Mouse (Mus musculus) kidney, postnatal 0 days (tissue): ENCODE data around the gene Stk33. TPM values are rescaled to one million over a fixed set of nuclear protein-coding genes. Genes with fewer than 3 reads are reported as not detected.

Experiments used
- ATAC-seq: fragments of 200-750 bp; cut with Nextera tagmentation; replicated peaks from 2 replicates; pipeline ENCODE4 v1.8.0; 2017; ENCODE audit warnings: low read depth, moderate number of reproducible peaks, moderate TSS enrichment, moderate library complexity; ENCODE audit not compliant: low FRiP score
- DNase-seq: peaks from one replicate; pipeline ENCODE4 v3.0.0-alpha.2; 2016; ENCODE audit warnings: low spot score
- H3K27ac ChIP-seq: fragments of 300-500 bp; sonication (generic); 2 replicates; pipeline ENCODE4 v1.5.1; 2014; ENCODE audit warnings: mild to moderate bottlenecking
- H3K27me3 ChIP-seq: fragments of 300-500 bp; sonication (generic); 2 replicates; pipeline ENCODE4 v1.6.1; 2014; ENCODE audit warnings: low read length, mixed read lengths; ENCODE audit not compliant: insufficient read depth
- H3K36me3 ChIP-seq: fragments of 300-500 bp; sonication (generic); 2 replicates; pipeline ENCODE4 v1.6.1; 2014; ENCODE audit warnings: low read length, mixed read lengths; ENCODE audit not compliant: insufficient read depth
- H3K4me1 ChIP-seq: fragments of 300-500 bp; sonication (generic); replicated peaks from 2 replicates; pipeline ENCODE4 v1.6.1; 2014; ENCODE audit warnings: antibody characterized with exemption, low read length, mixed read lengths; ENCODE audit not compliant: insufficient read depth
- H3K4me2 ChIP-seq: fragments of 300-500 bp; sonication (generic); 2 replicates; pipeline ENCODE4 v1.6.1; 2014; ENCODE audit warnings: mild to moderate bottlenecking, low read length, moderate library complexity, mixed read lengths
- H3K4me3 ChIP-seq: fragments of 300-500 bp; sonication (generic); replicated peaks from 2 replicates; pipeline ENCODE4 v1.5.1; 2014; ENCODE audit warnings: low read depth, low read length
- H3K9ac ChIP-seq: fragments of 300-500 bp; sonication (generic); 2 replicates; pipeline ENCODE4 v1.6.1; 2014; ENCODE audit warnings: low read depth, low read length
- H3K9me3 ChIP-seq: fragments of 300-500 bp; sonication (generic); replicated peaks from 2 replicates; pipeline ENCODE4 v1.6.1; 2016; ENCODE audit warnings: low read length, inconsistent platforms, mixed read lengths
- CTCF ChIP-seq: IDR thresholded peaks from 2 replicates; pipeline ENCODE4 v1.5.1; 2016; ENCODE audit warnings: antibody characterized with exemption, low read depth, mild to moderate bottlenecking, moderate library complexity
- WGBS: fragments of 180-500 bp; shearing (Covaris S2); extraction: QIAGEN DNeasy Blood & Tissue Kit; methylation state at CpG from one replicate; pipeline ENCODE4 v1.1.7; 2014; 5-methylcytosine and 5-hydroxymethylcytosine counted together
- polyA plus RNA-seq: library from polyadenylated mRNA; unstranded; fragments of >200 nt; fragmentation: Nextera tagmentation; extraction: Ambion mirVana; gene quantifications from 2 replicates; pipeline ENCODE4 v1.2.1, GENCODE M21; 2015

Stk33 gene
- polyA plus RNA-seq, 1 experiment from 2014 or later, result 0.24 TPM

DNA sequence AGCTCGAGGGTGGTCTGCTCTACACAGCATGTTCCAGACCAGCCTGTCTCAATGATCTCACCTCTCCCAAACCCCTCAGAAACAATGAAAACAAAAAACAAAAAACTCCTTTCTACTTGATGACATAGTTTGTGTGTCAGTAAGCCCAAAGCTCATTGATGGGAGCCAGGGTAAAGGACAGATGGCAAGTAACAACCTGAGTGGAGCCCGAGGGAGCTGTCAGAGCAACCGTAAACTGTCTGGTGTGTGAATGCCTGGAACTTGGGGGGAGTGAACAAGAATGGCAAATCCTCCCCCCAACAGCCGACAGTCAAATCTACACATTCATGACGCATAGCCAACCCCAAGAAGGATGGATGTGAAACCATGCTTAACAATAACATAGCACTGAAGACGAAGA is 149.8 kb downstream of the Stk33 start:
- Histone ChIP-seq H3K36me3 (no peaks in the 10 kb centered on the region), H3K4me1 (no peaks in the 10 kb centered on the region), H3K4me2 (no peak overlapping the region), H3K9me3 (no peaks in the 10 kb centered on the region), H3K9ac (no peak overlapping the region), H3K27ac (no peak overlapping the region), H3K27me3 (no peaks in the 10 kb centered on the region), H3K4me3 (no peak overlapping the region)
- WGBS, result 34% methylated on average over 6 of the region's 6 CpGs
- no peak for ATAC-seq
- no peak for DNase-seq
- no peak for TF ChIP-seq CTCF

DNA sequence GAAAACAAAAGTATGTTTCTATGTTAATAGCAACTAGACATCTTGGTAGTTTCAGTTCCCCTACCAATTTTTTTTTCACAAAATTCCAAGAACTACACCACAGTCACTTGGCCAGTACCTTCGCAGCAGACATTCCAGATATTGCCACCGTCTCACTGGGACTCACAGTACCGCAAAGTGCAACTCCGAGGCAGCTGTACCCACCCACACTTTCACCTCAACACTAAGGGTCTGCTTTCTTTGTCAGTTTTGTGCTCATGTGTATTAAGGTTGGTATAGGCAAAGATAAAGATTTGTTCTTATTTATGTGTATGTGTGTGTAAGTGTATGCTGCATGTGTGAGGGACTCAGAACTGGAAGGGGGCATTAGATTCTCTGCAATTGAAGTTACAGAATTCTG is 156.8 kb downstream of the Stk33 start:
- no peak for TF ChIP-seq CTCF
- DNase-seq (no peak), ATAC-seq (no peak)
- H3K27me3 ChIP-seq, result no peaks in the 10 kb centered on the region
- no peak overlapping the region for H3K9ac ChIP-seq
- no peak overlapping the region for H3K4me3 ChIP-seq
- H3K4me1 ChIP-seq, result no peaks in the 10 kb centered on the region
- H3K27ac ChIP-seq, result no peak overlapping the region
- no peaks in the 10 kb centered on the region for H3K36me3 ChIP-seq
- no peaks in the 10 kb centered on the region for H3K9me3 ChIP-seq
- 81% methylated on average over 4 of the region's 4 CpGs for WGBS
- H3K4me2 ChIP-seq, result no peak overlapping the region

DNA sequence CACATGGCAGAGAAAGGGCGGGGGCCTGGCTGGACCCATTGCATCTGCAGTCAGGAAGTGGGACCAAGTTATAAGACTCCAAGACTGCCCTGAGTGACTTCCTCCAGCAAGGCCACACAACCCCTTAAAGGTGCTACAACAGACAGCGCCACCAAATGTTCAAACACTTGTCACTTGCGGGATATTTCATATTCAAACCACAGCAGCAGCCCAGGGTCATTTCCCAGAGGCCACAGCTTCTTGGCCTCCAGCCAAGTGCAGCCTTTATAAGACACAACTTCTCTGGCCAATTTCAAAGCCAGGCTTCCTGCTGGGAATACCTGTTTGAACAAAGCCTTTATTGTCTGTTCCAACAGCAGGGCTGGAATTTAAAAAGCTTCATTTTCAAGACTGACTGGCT is 162.3 kb downstream of the Stk33 start:
- Histone ChIP-seq H3K9me3 (no peaks in the 10 kb centered on the region), H3K27ac (no peak overlapping the region), H3K4me2 (no peak overlapping the region), H3K36me3 (no peaks in the 10 kb centered on the region), H3K9ac (no peak overlapping the region), H3K27me3 (no peaks in the 10 kb centered on the region), H3K4me3 (no peak overlapping the region), H3K4me1 (no peaks in the 10 kb centered on the region)
- TF ChIP-seq CTCF, result 0 out of 2 replicates have a peak, but pooled peaks have one; percentile 5
- no peak for ATAC-seq
- WGBS, result 40% methylated on average over 3 of the region's 3 CpGs
- peak; percentile 19 for DNase-seq

DNA sequence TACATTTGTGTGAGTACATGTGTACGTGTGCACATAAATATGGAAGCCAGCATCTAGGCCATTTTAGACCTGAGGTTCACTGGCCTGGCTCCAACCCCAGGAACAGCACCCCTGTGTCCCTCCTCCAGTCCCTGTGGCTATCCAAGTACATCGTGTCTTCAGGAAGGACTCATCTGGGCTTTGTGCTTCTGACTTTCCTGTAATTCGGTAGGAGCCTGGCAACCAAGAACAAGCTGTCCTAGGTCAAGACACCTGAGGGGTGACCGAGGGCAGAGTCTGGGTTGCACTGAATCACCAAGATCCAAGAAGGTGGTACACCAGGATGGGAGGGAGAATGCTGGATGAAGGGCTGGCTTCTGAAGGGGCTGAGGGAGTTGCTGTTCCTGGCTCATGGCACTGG is 163.0 kb downstream of the Stk33 start:
- H3K4me2 ChIP-seq, result no peak overlapping the region
- H3K27me3 ChIP-seq, result no peaks in the 10 kb centered on the region
- no peaks in the 10 kb centered on the region for H3K9me3 ChIP-seq
- H3K27ac ChIP-seq, result no peak overlapping the region
- H3K4me1 ChIP-seq, result no peaks in the 10 kb centered on the region
- 84% methylated on average over 4 of the region's 4 CpGs for WGBS
- no peak for ATAC-seq
- TF ChIP-seq CTCF, result no peak
- no peak for DNase-seq
- H3K4me3 ChIP-seq, result no peak overlapping the region
- no peak overlapping the region for H3K9ac ChIP-seq
- no peaks in the 10 kb centered on the region for H3K36me3 ChIP-seq

DNA sequence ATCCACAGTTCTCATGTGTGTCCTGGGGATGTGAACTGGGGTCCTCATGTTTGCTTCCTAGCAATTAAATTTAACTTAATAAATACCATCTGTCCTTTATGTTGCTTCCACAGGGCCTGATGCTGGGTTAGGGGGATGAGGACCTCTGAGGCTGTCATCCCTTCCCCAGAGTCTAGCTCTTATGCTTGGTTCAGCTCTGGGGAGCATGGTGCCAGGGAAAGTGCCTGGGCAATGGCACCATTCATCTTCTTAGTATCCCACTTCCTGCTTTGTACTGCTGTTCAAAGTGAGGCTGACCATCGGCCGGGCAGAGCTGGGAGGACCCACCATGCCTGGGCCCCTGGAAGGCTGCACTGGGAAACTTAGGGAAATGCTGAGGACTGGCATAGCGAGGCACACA is 163.7 kb downstream of the Stk33 start:
- Histone ChIP-seq H3K4me3 (no peak overlapping the region), H3K9ac (no peak overlapping the region), H3K36me3 (no peaks in the 10 kb centered on the region), H3K4me1 (no peaks in the 10 kb centered on the region), H3K27ac (no peak overlapping the region), H3K4me2 (no peak overlapping the region), H3K9me3 (no peaks in the 10 kb centered on the region), H3K27me3 (no peaks in the 10 kb centered on the region)
- WGBS, result 88% methylated on average over 3 of the region's 3 CpGs
- DNase-seq (no peak), ATAC-seq (no peak)
- TF ChIP-seq CTCF, result no peak

DNA sequence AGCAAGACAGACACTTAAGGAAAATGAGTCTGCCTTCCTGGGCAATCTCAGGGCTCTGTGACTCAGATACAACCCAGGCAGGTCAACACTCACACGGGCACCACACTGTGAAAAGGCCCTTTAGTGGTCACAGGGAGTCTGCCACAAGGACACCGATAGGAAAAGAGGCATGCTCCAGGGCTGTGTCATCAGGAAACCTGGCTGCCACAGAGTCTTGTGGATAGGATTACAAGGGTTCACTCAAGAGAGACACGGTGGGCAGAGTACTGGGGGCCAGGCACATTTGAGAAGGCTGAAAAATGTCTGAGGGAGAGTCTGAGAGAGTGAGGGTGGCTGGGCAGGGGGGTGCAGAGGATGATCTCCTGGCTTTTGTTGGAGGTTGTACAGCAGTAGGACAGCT is 164.6 kb downstream of the Stk33 start:
- H3K4me1 ChIP-seq, result no peaks in the 10 kb centered on the region
- no peak overlapping the region for H3K4me3 ChIP-seq
- DNase-seq (peak; percentile 17), ATAC-seq (no peak)
- H3K4me2 ChIP-seq, result no peak overlapping the region
- no peak overlapping the region for H3K9ac ChIP-seq
- no peak overlapping the region for H3K27ac ChIP-seq
- H3K27me3 ChIP-seq, result no peaks in the 10 kb centered on the region
- 34% methylated on average over 3 of the region's 3 CpGs for WGBS
- no peaks in the 10 kb centered on the region for H3K36me3 ChIP-seq
- no peaks in the 10 kb centered on the region for H3K9me3 ChIP-seq
- no peak for TF ChIP-seq CTCF

DNA sequence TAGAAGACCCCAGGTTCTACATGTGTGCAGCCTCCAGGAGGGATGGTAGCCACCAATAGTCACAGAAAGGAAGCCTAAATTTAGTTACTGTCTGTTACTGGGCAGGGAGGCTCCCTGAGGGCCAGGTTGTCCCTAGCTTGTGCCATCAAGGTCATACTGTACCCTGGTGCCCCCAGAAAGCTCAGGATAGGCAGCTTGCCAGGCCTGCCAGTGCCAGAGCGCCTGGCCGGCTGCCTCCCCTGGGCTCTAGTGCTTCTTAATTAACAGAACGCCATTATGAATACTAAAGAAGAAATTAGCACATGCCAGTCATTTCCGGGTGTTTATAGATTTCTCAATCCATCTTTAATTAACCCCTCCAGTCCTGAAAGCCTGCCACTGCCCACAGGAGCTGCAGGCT is 169.8 kb downstream of the Stk33 start:
- Histone ChIP-seq H3K9ac (no peak overlapping the region), H3K4me1 (no peaks in the 10 kb centered on the region), H3K4me2 (no peak overlapping the region), H3K4me3 (no peak overlapping the region), H3K27me3 (no peaks in the 10 kb centered on the region), H3K36me3 (no peaks in the 10 kb centered on the region), H3K27ac (no peak overlapping the region), H3K9me3 (no peaks in the 10 kb centered on the region)
- DNase-seq (no peak), ATAC-seq (no peak)
- no peak for TF ChIP-seq CTCF
- 77% methylated on average over 4 of the region's 4 CpGs for WGBS
